Mouse (Mus musculus) embryo, embryonic 10.5 days (tissue): ENCODE results near the gene Col9a1.

ENCODE experiments used
- DNase-seq: peaks from one replicate; pipeline ENCODE4 v3.0.0-alpha.2; 2015; ENCODE audit warnings: low spot score

Col9a1 gene

GRCm38 (mm10) chr1:24222231-24222630 is 44.8 kb downstream of the Col9a1 start:
- no peak for DNase-seq

- DNase-seq = no peak
Observed at GRCm38 (mm10) chr1:24222981-24223612, 45.7 kb downstream of the Col9a1 start.

- DNase-seq = peak; percentile 75
Observed at GRCm38 (mm10) chr1:24225825-24226526, 48.6 kb downstream of the Col9a1 start.

- DNase-seq = no peak
Observed at GRCm38 (mm10) chr1:24226941-24227711, 49.7 kb downstream of the Col9a1 start.

- no peak for DNase-seq
Observed at GRCm38 (mm10) chr1:24229552-24229951, 52.1 kb downstream of the Col9a1 start.

- DNase-seq = peak; percentile 49
Observed at GRCm38 (mm10) chr1:24230428-24230827, 53.0 kb downstream of the Col9a1 start.

GRCm38 (mm10) chr1:24231504-24232270 is 54.3 kb downstream of the Col9a1 start:
- DNase-seq = no peak

GRCm38 (mm10) chr1:24236330-24236729 is 58.9 kb downstream of the Col9a1 start:
- no peak for DNase-seq

GRCm38 (mm10) chr1:24240039-24240691 is 62.8 kb downstream of the Col9a1 start:
- peak; percentile 59 for DNase-seq

GRCm38 (mm10) chr1:24244931-24245330 is 67.5 kb downstream of the Col9a1 start:
- DNase-seq = no peak

- DNase-seq = peak; percentile 41
Observed at GRCm38 (mm10) chr1:24245700-24246375, 68.4 kb downstream of the Col9a1 start.

- no peak for DNase-seq
Observed at GRCm38 (mm10) chr1:24248294-24249104, 71.1 kb downstream of the Col9a1 start.

GRCm38 (mm10) chr1:24249105-24249664 is 71.8 kb downstream of the Col9a1 start:
- peak; percentile 73 for DNase-seq

- DNase-seq = no peak
Observed at GRCm38 (mm10) chr1:24257961-24258360, 80.6 kb downstream of the Col9a1 start.

GRCm38 (mm10) chr1:24259419-24259818 is 82.0 kb downstream of the Col9a1 start:
- DNase-seq = no peak

- no peak for DNase-seq
Observed at GRCm38 (mm10) chr1:24261181-24261580, 83.8 kb downstream of the Col9a1 start.

- DNase-seq = no peak
Observed at GRCm38 (mm10) chr1:24267022-24267421, 89.6 kb downstream of the Col9a1 start.

GRCm38 (mm10) chr1:24286360-24286759 is 109.0 kb downstream of the Col9a1 start:
- peak; percentile 46 for DNase-seq

GRCm38 (mm10) chr1:24292515-24292914 is 115.1 kb downstream of the Col9a1 start:
- DNase-seq = no peak
